Mouse (Mus musculus) forebrain, postnatal 0 days (tissue): Measurements from ENCODE around the gene Nhsl1. TPM values are rescaled to one million over a fixed set of nuclear protein-coding genes. Genes with fewer than 3 reads are reported as not detected.

Source experiments
- ATAC-seq: fragments of 200-750 bp; cut with Nextera tagmentation; 2 replicates; pipeline ENCODE4 v1.8.0; 2017; ENCODE audit warnings: mild to moderate bottlenecking, moderate library complexity
- DNase-seq: peaks from one replicate; pipeline ENCODE4 v3.0.0-alpha.2; 2015
- H3K27ac ChIP-seq: fragments of 300-500 bp; sonication (generic); 2 replicates; pipeline ENCODE4 v1.5.1; 2014; ENCODE audit warnings: low read depth, mild to moderate bottlenecking, antibody characterized with exemption, low read length, moderate library complexity, mixed read lengths
- H3K27me3 ChIP-seq: fragments of 300-500 bp; sonication (generic); 2 replicates; pipeline ENCODE4 v1.6.1; 2014; ENCODE audit warnings: mild to moderate bottlenecking, low read length, mixed read lengths; ENCODE audit not compliant: insufficient read depth
- H3K36me3 ChIP-seq: fragments of 300-500 bp; sonication (generic); 2 replicates; pipeline ENCODE4 v1.6.1; 2014; ENCODE audit warnings: mild to moderate bottlenecking, moderate library complexity; ENCODE audit not compliant: insufficient read depth
- H3K4me1 ChIP-seq: fragments of 300-500 bp; sonication (generic); 2 replicates; pipeline ENCODE4 v1.6.1; 2014; ENCODE audit warnings: antibody characterized with exemption; ENCODE audit not compliant: insufficient read depth
- H3K4me2 ChIP-seq: fragments of 300-500 bp; sonication (generic); 2 replicates; pipeline ENCODE4 v1.6.1; 2014; ENCODE audit warnings: low read depth, mild to moderate bottlenecking, moderate library complexity
- H3K4me3 ChIP-seq: fragments of 300-500 bp; sonication (generic); 2 replicates; pipeline ENCODE4 v1.5.1; 2014; ENCODE audit warnings: low read depth, low read length, mixed read lengths
- H3K9ac ChIP-seq: fragments of 300-500 bp; sonication (generic); 2 replicates; pipeline ENCODE4 v1.6.1; 2014; ENCODE audit warnings: mild to moderate bottlenecking
- H3K9me3 ChIP-seq: fragments of 300-500 bp; sonication (generic); 2 replicates; pipeline ENCODE4 v1.6.1; 2016; ENCODE audit warnings: low read length
- CTCF ChIP-seq: sonication (generic); IDR thresholded peaks from 2 replicates; pipeline ENCODE4 v1.5.1; 2016; ENCODE audit warnings: antibody characterized with exemption, control low read depth, low read depth
- WGBS: fragments of 180-500 bp; shearing (Covaris S2); extraction: QIAGEN DNeasy Blood & Tissue Kit; methylation state at CpG from one replicate; pipeline ENCODE4 v1.1.7; 2014; 5-methylcytosine and 5-hydroxymethylcytosine counted together
- polyA plus RNA-seq: library from polyadenylated mRNA; unstranded; fragments of >200 nt; fragmentation: Nextera tagmentation; extraction: Ambion mirVana; gene quantifications from 2 replicates; pipeline ENCODE4 v1.2.1, GENCODE M21; 2015
- total RNA-seq: library from RNA; depleted of rRNA; stranded (reverse); fragments of >200 nt; gene quantifications from 2 replicates; pipeline ENCODE4 v1.2.3, GENCODE M21; 2014; rRNA removed

Nhsl1 gene
- total and polyA plus RNA-seq, 2 experiments from 2014 or later = 8.9 to 22.0 TPM

DNA sequence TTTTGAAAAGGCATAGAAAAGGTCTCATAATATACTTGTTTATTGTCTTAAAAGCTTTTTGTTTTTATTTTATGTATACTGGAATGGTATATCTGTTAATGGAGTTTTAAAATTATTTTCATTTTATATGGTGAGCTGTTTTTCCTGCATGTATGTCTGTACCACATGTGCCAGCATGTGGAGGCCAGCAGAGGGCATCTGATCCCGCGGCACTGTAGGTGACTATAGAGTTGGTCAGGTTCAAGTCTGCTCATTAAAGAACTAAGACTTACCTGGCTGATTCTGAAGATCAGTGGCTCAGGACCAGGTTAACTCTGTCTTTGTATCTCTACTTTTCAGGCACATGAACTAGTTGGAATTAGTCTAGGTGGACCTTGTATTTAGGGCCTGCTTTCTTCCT lies 253.8 kb downstream of the Nhsl1 start:
- Histone ChIP-seq H3K9me3 (no peaks in the 10 kb centered on the region), H3K4me3 (no peak overlapping the region), H3K4me1 (no peaks in the 10 kb centered on the region), H3K9ac (no peak overlapping the region), H3K4me2 (no peak overlapping the region), H3K36me3 (no peaks in the 10 kb centered on the region), H3K27ac (no peak overlapping the region), H3K27me3 (no peaks in the 10 kb centered on the region)
- DNase-seq = no peak
- 59% methylated on average over 2 of the region's 2 CpGs for WGBS
- ATAC-seq = no peak
- no peak; the same call in 1 of the 2 replicates for TF ChIP-seq CTCF

Other genes with a start within 250 kb of the Nhsl1 start
- 0.23 TPM in 1 of 2 replicates, not detected in the other for gene Ect2l, start 108.1 kb upstream of the Nhsl1 start, total RNA-seq
- 0.24 and 0.58 TPM in 2 replicates for gene Ect2l, start 108.1 kb upstream of the Nhsl1 start, polyA plus RNA-seq
- 5.1 and 6.2 TPM in 2 replicates for gene Ccdc28a, start 84.0 kb upstream of the Nhsl1 start, total RNA-seq
- 7.0 and 8.6 TPM in 2 replicates for gene Ccdc28a, start 84.0 kb upstream of the Nhsl1 start, polyA plus RNA-seq
- gene Hebp2, start 227.1 kb downstream of the Nhsl1 start, total RNA-seq = 3.8 and 6.3 TPM in 2 replicates
- 7.7 and 8.8 TPM in 2 replicates for gene Hebp2, start 227.1 kb downstream of the Nhsl1 start, polyA plus RNA-seq